Mouse (Mus musculus) splenic B cell, adult 2 months (primary cell): ENCODE results near the gene Mus81.

Experiments used
- DNase-seq: peaks from one replicate; pipeline ENCODE4 v3.0.0-alpha.2; 2011; ENCODE audit warnings: low read depth, low spot score
- H3K27me3 ChIP-seq: 2 replicates; pipeline ENCODE4 v1.6.1; 2012; ENCODE audit warnings: mild to moderate bottlenecking, low read length, moderate library complexity, mixed read lengths; ENCODE audit not compliant: control insufficient read depth, poor library complexity, insufficient read depth, severe bottlenecking
- H3K36me3 ChIP-seq: 2 replicates; pipeline ENCODE4 v1.6.1; 2012; ENCODE audit warnings: mild to moderate bottlenecking, low read length, moderate library complexity, mixed read lengths; ENCODE audit not compliant: control insufficient read depth, poor library complexity, insufficient read depth, severe bottlenecking

Mus81 gene

GRCm38 (mm10) chr19:5487768-5488550 lies at the start of gene Mus81:
Gene Mus81, minus strand, starts transcription at chr19:5488402.
- DNase-seq = peak; percentile 97
- peaks cover 8% of the 10 kb centered on the region for H3K36me3 ChIP-seq
- no peaks in the 10 kb centered on the region for H3K27me3 ChIP-seq

GRCm38 (mm10) chr19:5532520-5532919 lies 44.3 kb upstream of the Mus81 start:
- no peaks in the 10 kb centered on the region for H3K36me3 ChIP-seq
- DNase-seq = no peak
- no peaks in the 10 kb centered on the region for H3K27me3 ChIP-seq

- no peaks in the 10 kb centered on the region for H3K27me3 ChIP-seq
- DNase-seq = no peak
- H3K36me3 ChIP-seq = no peaks in the 10 kb centered on the region
These were observed 41.9 kb upstream of the Mus81 start for GRCm38 (mm10) chr19:5530138-5530524.

GRCm38 (mm10) chr19:5529325-5530137 lies 41.3 kb upstream of the Mus81 start:
- DNase-seq = peak; percentile 96
- H3K27me3 ChIP-seq = no peaks in the 10 kb centered on the region

GRCm38 (mm10) chr19:5525204-5525603 lies 37.0 kb upstream of the Mus81 start:
- DNase-seq = no peak
- Histone ChIP-seq H3K36me3 (no peaks in the 10 kb centered on the region), H3K27me3 (no peaks in the 10 kb centered on the region)

More at GRCm38 (mm10) chr19:5529325-5530137, 41.3 kb upstream of the Mus81 start:
- no peaks in the 10 kb centered on the region for H3K36me3 ChIP-seq

GRCm38 (mm10) chr19:5518721-5519120 lies 30.5 kb upstream of the Mus81 start:
- no peaks in the 10 kb centered on the region for H3K36me3 ChIP-seq
- H3K27me3 ChIP-seq = no peaks in the 10 kb centered on the region
- no peak for DNase-seq

- no peaks in the 10 kb centered on the region for H3K36me3 ChIP-seq
- DNase-seq = no peak
- H3K27me3 ChIP-seq = no peaks in the 10 kb centered on the region
These were observed 28.8 kb upstream of the Mus81 start for GRCm38 (mm10) chr19:5516906-5517505.

- no peaks in the 10 kb centered on the region for H3K36me3 ChIP-seq
- DNase-seq = peak; percentile 34
These were observed 27.9 kb upstream of the Mus81 start for GRCm38 (mm10) chr19:5515840-5516777.

GRCm38 (mm10) chr19:5513005-5513349 lies 24.8 kb upstream of the Mus81 start:
- no peak for DNase-seq
- no peaks in the 10 kb centered on the region for H3K27me3 ChIP-seq
- no peaks in the 10 kb centered on the region for H3K36me3 ChIP-seq

More at GRCm38 (mm10) chr19:5515840-5516777, 27.9 kb upstream of the Mus81 start:
- no peaks in the 10 kb centered on the region for H3K27me3 ChIP-seq

- no peaks in the 10 kb centered on the region for H3K27me3 ChIP-seq
- peak; percentile 81 for DNase-seq
These were observed 24.1 kb upstream of the Mus81 start for GRCm38 (mm10) chr19:5512091-5513004.

GRCm38 (mm10) chr19:5511074-5511632 lies 23.0 kb upstream of the Mus81 start:
- H3K36me3 ChIP-seq = no peaks in the 10 kb centered on the region
- H3K27me3 ChIP-seq = no peaks in the 10 kb centered on the region
- DNase-seq = no peak

More at GRCm38 (mm10) chr19:5512091-5513004, 24.1 kb upstream of the Mus81 start:
- no peaks in the 10 kb centered on the region for H3K36me3 ChIP-seq

- Histone ChIP-seq H3K27me3 (no peaks in the 10 kb centered on the region), H3K36me3 (no peaks in the 10 kb centered on the region)
These were observed 22.1 kb upstream of the Mus81 start, which contains the start of gene Snx32 for GRCm38 (mm10) chr19:5510031-5511026. Gene Snx32, minus strand, starts transcription at chr19:5510538.

More at GRCm38 (mm10) chr19:5510031-5511026, 22.1 kb upstream of the Mus81 start, which contains the start of gene Snx32:
- peak; percentile 99 for DNase-seq
